Mouse (Mus musculus) spleen, adult 2 months (tissue): ENCODE results near the gene Cacng4. TPM values are rescaled to one million over a fixed set of nuclear protein-coding genes. Genes with fewer than 3 reads are reported as not detected.

Experiments used
- DNase-seq, 2 experiments: peaks; one replicate each; pipeline versions ENCODE4 v3.0.0 to v3.0.0-alpha.2; 2012 to 2021; ENCODE audit warnings: low spot score in 2 of 2, low read depth in 1 of 2
- H3K27ac ChIP-seq: fragments of 200-500 bp; 2 replicates; pipeline ENCODE4 v1.5.1; 2012; ENCODE audit warnings: low read length, inconsistent platforms; ENCODE audit not compliant: insufficient read depth
- H3K27me3 ChIP-seq: fragments of 200-500 bp; 2 replicates; pipeline ENCODE4 v1.6.1; 2012; ENCODE audit warnings: mild to moderate bottlenecking, moderate library complexity, low read length, inconsistent platforms; ENCODE audit not compliant: control insufficient read depth, insufficient read depth
- H3K36me3 ChIP-seq: fragments of 200-500 bp; 2 replicates; pipeline ENCODE4 v1.6.1; 2012; ENCODE audit warnings: mild to moderate bottlenecking, low read length, inconsistent platforms; ENCODE audit not compliant: control insufficient read depth, insufficient read depth
- H3K4me1 ChIP-seq: fragments of 200-500 bp; 2 replicates; pipeline ENCODE4 v1.6.1; 2011; ENCODE audit warnings: inconsistent platforms; ENCODE audit not compliant: control insufficient read depth, insufficient read depth, insufficient read length
- H3K4me3 ChIP-seq: fragments of 200-500 bp; 2 replicates; pipeline ENCODE4 v1.5.1; 2011; ENCODE audit warnings: mild to moderate bottlenecking, inconsistent platforms; ENCODE audit not compliant: insufficient read depth, insufficient read length; ENCODE audit errors: extremely low read depth
- CTCF ChIP-seq: fragments of 200-500 bp; IDR thresholded peaks from 2 replicates; pipeline ENCODE4 v1.5.1; 2011; ENCODE audit warnings: mild to moderate bottlenecking, inconsistent platforms; ENCODE audit not compliant: insufficient read depth, insufficient read length, insufficient replicate concordance; ENCODE audit errors: extremely low read depth
- POLR2A ChIP-seq: fragments of 200-500 bp; IDR thresholded peaks from 2 replicates; pipeline ENCODE4 v1.6.1; 2011; ENCODE audit warnings: low read depth, low read length, inconsistent platforms
- WGBS: fragments of 180-500 bp; shearing (Covaris S2); methylation state at CpG from one replicate; pipeline ENCODE4 v1.1.7; 2018; 5-methylcytosine and 5-hydroxymethylcytosine counted together
- polyA plus RNA-seq: library from polyadenylated mRNA; depleted of rRNA; stranded (reverse); fragments of >200 nt; gene quantifications from 2 replicates; pipeline ENCODE4 v1.2.3, GENCODE M21; 2012

Gene Cacng4
- polyA plus RNA-seq, 1 experiment: 0.12 TPM

GRCm38 (mm10) chr11:107720264-107721021 is 73.9 kb downstream of the Cacng4 start:
- Histone ChIP-seq H3K27me3 (no peaks in the 10 kb centered on the region), H3K36me3 (no peaks in the 10 kb centered on the region), H3K27ac (no peak overlapping the region), H3K4me1 (peaks cover 3% of the 10 kb centered on the region; the same call in 1 of the 2 replicates), H3K4me3 (no peak overlapping the region)
- 60% methylated on average over 9 of the region's 9 CpGs for WGBS
- TF ChIP-seq POLR2A (no peak), CTCF (no peak)
- DNase-seq: no peak

GRCm38 (mm10) chr11:107716332-107716938 is 77.9 kb downstream of the Cacng4 start, which contains the start of gene Cacng1:
TSS of gene Cacng1 (minus strand) at chr11:107716522.
- Histone ChIP-seq H3K4me1 (peaks cover 3% of the 10 kb centered on the region; the same call in 1 of the 2 replicates), H3K27me3 (no peaks in the 10 kb centered on the region; the same call in 1 of the 2 replicates), H3K27ac (no peak within 1 kb of the TSS), H3K4me3 (no peak within 1 kb of the TSS), H3K36me3 (no peaks in the 10 kb centered on the region)
- WGBS: 87% methylated on average over 16 of the region's 16 CpGs
- TF ChIP-seq CTCF (no peak), POLR2A (no peak)
- DNase-seq: no peak

- Histone ChIP-seq H3K27me3 (no peaks in the 10 kb centered on the region; the same call in 1 of the 2 replicates), H3K4me1 (no peaks in the 10 kb centered on the region), H3K4me3 (no peak overlapping the region), H3K36me3 (no peaks in the 10 kb centered on the region), H3K27ac (no peak overlapping the region)
- WGBS: 87% methylated on average over 7 of the region's 7 CpGs
- TF ChIP-seq CTCF: no peak
- no peak for TF ChIP-seq POLR2A
- no peak for DNase-seq
Measured at GRCm38 (mm10) chr11:107714368-107714767, 80.0 kb downstream of the Cacng4 start.

- Histone ChIP-seq H3K27me3 (no peaks in the 10 kb centered on the region; the same call in 1 of the 2 replicates), H3K4me3 (no peak overlapping the region), H3K4me1 (no peaks in the 10 kb centered on the region), H3K36me3 (no peaks in the 10 kb centered on the region), H3K27ac (no peak overlapping the region)
- TF ChIP-seq POLR2A: no peak
- TF ChIP-seq CTCF: no peak
- no peak for DNase-seq
- 77% methylated on average over 3 of the region's 3 CpGs for WGBS
Measured at GRCm38 (mm10) chr11:107710379-107710778, 84.0 kb downstream of the Cacng4 start.

- Histone ChIP-seq H3K27me3 (no peaks in the 10 kb centered on the region; the same call in 1 of the 2 replicates), H3K4me3 (no peak overlapping the region), H3K36me3 (no peaks in the 10 kb centered on the region), H3K27ac (no peak overlapping the region), H3K4me1 (no peaks in the 10 kb centered on the region)
- no peak for DNase-seq
- WGBS: 88% methylated on average over 20 of the region's 20 CpGs
- no peak for TF ChIP-seq POLR2A
- TF ChIP-seq CTCF: no peak
Measured at GRCm38 (mm10) chr11:107707897-107708610, 86.3 kb downstream of the Cacng4 start.

GRCm38 (mm10) chr11:107705476-107706074 is 88.8 kb downstream of the Cacng4 start:
- no peaks in the 10 kb centered on the region for H3K27me3 ChIP-seq
- no peak for DNase-seq
- 80% methylated on average over 11 of the region's 11 CpGs for WGBS
- no peak overlapping the region for H3K4me3 ChIP-seq
- no peak overlapping the region for H3K27ac ChIP-seq
- TF ChIP-seq CTCF: no peak
- TF ChIP-seq POLR2A: no peak
- H3K36me3 ChIP-seq: no peaks in the 10 kb centered on the region
- no peaks in the 10 kb centered on the region for H3K4me1 ChIP-seq
